In genomic region chr14:56888416-56888815, GRCm38 (mm10) we compare ENCODE assay signal across 8 mouse cellular contexts. TPM values are rescaled to one million over a fixed set of nuclear protein-coding genes. Genes with fewer than 3 reads are reported as not detected.
DNase-seq lines count a peak whose midpoint lies in the region; ATAC-seq and TF ChIP-seq lines count a peak whose summit lies in the region.

No protein-coding gene starts in this region.

- H3K36me3 ChIP-seq in megakaryocyte, embryonic 14.5 days (replicated peaks; ENCODE audit: low read length), result peaks cover 51% of the 10 kb centered on the region
- peaks cover 15% of the 10 kb centered on the region for H3K36me3 ChIP-seq in heart, postnatal 0 days (replicated peaks; ENCODE audit: control insufficient read depth, insufficient read depth, low read length)
- H3K36me3 ChIP-seq in liver, embryonic 12.5 days, result peaks cover 30% of the 10 kb centered on the region
- H3K36me3 ChIP-seq in stomach, embryonic 16.5 days (ENCODE audit: control insufficient read depth, insufficient read depth, low read length), result no peaks in the 10 kb centered on the region

- H3K4me2 ChIP-seq in heart, postnatal 0 days (ENCODE audit: low read depth, low read length), result peak overlapping the region; percentile 86
- H3K4me2 ChIP-seq in liver, embryonic 12.5 days, result peak overlapping the region; percentile 81
- peak overlapping the region; percentile 81; the same call in 1 of the 2 replicates for H3K4me2 ChIP-seq in stomach, embryonic 16.5 days (ENCODE audit: low read depth, low read length)

- no peaks in the 10 kb centered on the region for H3K27me3 ChIP-seq in megakaryocyte, embryonic 14.5 days (replicated peaks)
- H3K27me3 ChIP-seq in heart, postnatal 0 days (ENCODE audit: control insufficient read depth, insufficient read depth, low read length), result no peaks in the 10 kb centered on the region
- H3K27me3 ChIP-seq in liver, embryonic 12.5 days (replicated peaks), result no peaks in the 10 kb centered on the region
- no peaks in the 10 kb centered on the region for H3K27me3 ChIP-seq in stomach, embryonic 16.5 days (ENCODE audit: control insufficient read depth, insufficient read depth, low read length)

- WGBS in heart, postnatal 0 days, result 68% methylated on average over 2 of the region's 2 CpGs
- 62% methylated on average over 2 of the region's 2 CpGs for WGBS in liver, embryonic 12.5 days (ENCODE audit: insufficient replicate concordance)
- 70% methylated on average over 2 of the region's 2 CpGs for WGBS in stomach, embryonic 16.5 days

- no peak for TF ChIP-seq CTCF in heart, postnatal 0 days (IDR thresholded peaks at IDR 0.05; ENCODE audit: low read depth)

- DNase-seq in heart, postnatal 0 days (ENCODE audit: low spot score), result no peak
- DNase-seq in layer of hippocampus, adult 9-11 months, result no peak
- no peak for DNase-seq in frontal cortex, adult 2 months (ENCODE audit: extremely low spot score in 1 of 2, low spot score in 1 of 2)
- DNase-seq in lung, postnatal 36 days, result no peak

- no peak for ATAC-seq in megakaryocyte, adult 5-6 weeks (ENCODE audit: poor library complexity, severe bottlenecking)
- ATAC-seq in heart, postnatal 0 days (ENCODE audit: insufficient read depth, low read depth), result no peak
- no peak for ATAC-seq in liver, embryonic 12.5 days
- no peak for ATAC-seq in stomach, embryonic 16.5 days (ENCODE audit: insufficient read depth, low FRiP score)

- peaks cover 2% of the 10 kb centered on the region; the same call in 1 of the 2 replicates for H3K9me3 ChIP-seq in megakaryocyte, embryonic 14.5 days
- H3K9me3 ChIP-seq in heart, postnatal 0 days (replicated peaks; ENCODE audit: control insufficient read depth, low read length), result no peaks in the 10 kb centered on the region; the same call in 1 of the 2 replicates
- H3K9me3 ChIP-seq in liver, embryonic 12.5 days (replicated peaks), result no peaks in the 10 kb centered on the region
- H3K9me3 ChIP-seq in stomach, embryonic 16.5 days (replicated peaks; ENCODE audit: control insufficient read depth, low read length), result no peaks in the 10 kb centered on the region

- H3K4me3 ChIP-seq in megakaryocyte, embryonic 14.5 days (replicated peaks), result peak overlapping the region; percentile 91
- peak overlapping the region; percentile 97 for H3K4me3 ChIP-seq in heart, postnatal 0 days (ENCODE audit: low read depth, low read length)
- H3K4me3 ChIP-seq in liver, embryonic 12.5 days, result peak overlapping the region; percentile 84
- peak overlapping the region; percentile 85 for H3K4me3 ChIP-seq in stomach, embryonic 16.5 days (replicated peaks; ENCODE audit: low read length)

- H3K9ac ChIP-seq in heart, postnatal 0 days (replicated peaks; ENCODE audit: low read depth, low read length), result no peak overlapping the region
- H3K9ac ChIP-seq in liver, embryonic 12.5 days, result no peak overlapping the region
- H3K9ac ChIP-seq in stomach, embryonic 16.5 days (ENCODE audit: low read length), result no peak overlapping the region; the same call in 1 of the 2 replicates

- 0 out of 2 replicates have a peak overlapping the region, but pooled peaks have one; percentile 100 for H3K27ac ChIP-seq in heart, postnatal 0 days (ENCODE audit: low read depth)
- no peak overlapping the region for H3K27ac ChIP-seq in liver, embryonic 12.5 days
- no peak overlapping the region for H3K27ac ChIP-seq in stomach, embryonic 16.5 days (ENCODE audit: low read length)

- 0 out of 2 replicates have a peak, but pooled peaks have one; percentile 2 for TF ChIP-seq EP300 in heart, postnatal 0 days (IDR thresholded peaks at IDR 0.05; ENCODE audit: low read depth)

- H3K4me1 ChIP-seq in megakaryocyte, embryonic 14.5 days, result peaks cover 36% of the 10 kb centered on the region
- H3K4me1 ChIP-seq in heart, postnatal 0 days (ENCODE audit: control insufficient read depth, insufficient read depth), result peaks cover 10% of the 10 kb centered on the region; the same call in 1 of the 2 replicates
- H3K4me1 ChIP-seq in liver, embryonic 12.5 days, result peaks cover 34% of the 10 kb centered on the region
- H3K4me1 ChIP-seq in stomach, embryonic 16.5 days (ENCODE audit: control insufficient read depth, insufficient read depth, low read length), result peaks cover 12% of the 10 kb centered on the region; the same call in 1 of the 2 replicates

RNA-seq across cellular contexts. Expression of gene Zmym2, which starts 2.0 kb away (rescaled TPM):
- 1.2 TPM in 1 of 2 replicates, not detected in the other for polyA plus RNA-seq in megakaryocyte, embryonic 14.5 days (2012; ENCODE audit: insufficient read depth, low replicate concordance)
- total RNA-seq in megakaryocyte, adult 5-6 weeks (2015), result 64.4 and 69.7 TPM in 2 replicates
- total RNA-seq in megakaryocyte, adult 5-6 weeks (2017), result 21.6 and 27.1 TPM in 2 replicates
- 18.4 and 20.8 TPM in 2 replicates for total RNA-seq in heart, postnatal 0 days (2014; rRNA removed; ENCODE audit: low replicate concordance)
- 16.3 and 18.1 TPM in 2 replicates for polyA plus RNA-seq in heart, postnatal 0 days (2015; fragmentation: Nextera tagmentation; extraction: Ambion mirVana)
- 12.7 and 15.6 TPM in 2 replicates for polyA plus RNA-seq in liver, embryonic 12.5 days (2016; fragmentation: Nextera tagmentation; extraction: Ambion mirVana)
- polyA plus RNA-seq in stomach, embryonic 16.5 days (2015; fragmentation: Nextera tagmentation; extraction: Ambion mirVana), result 40.1 and 40.2 TPM in 2 replicates
- polyA plus RNA-seq in frontal cortex, adult 2 months (2012; rRNA removed), result 38.6 and 45.5 TPM in 2 replicates
